Mouse (Mus musculus) forebrain, postnatal 0 days (tissue): Measurements from ENCODE around the gene Gm37240. TPM values are rescaled to one million over a fixed set of nuclear protein-coding genes. Genes with fewer than 3 reads are reported as not detected.

Experiments used
- ATAC-seq: fragments of 200-750 bp; cut with Nextera tagmentation; 2 replicates; pipeline ENCODE4 v1.8.0; 2017; ENCODE audit warnings: mild to moderate bottlenecking, moderate library complexity
- DNase-seq: peaks from one replicate; pipeline ENCODE4 v3.0.0-alpha.2; 2015
- H3K27ac ChIP-seq: fragments of 300-500 bp; sonication (generic); 2 replicates; pipeline ENCODE4 v1.5.1; 2014; ENCODE audit warnings: low read depth, mild to moderate bottlenecking, antibody characterized with exemption, low read length, moderate library complexity, mixed read lengths
- H3K27me3 ChIP-seq: fragments of 300-500 bp; sonication (generic); 2 replicates; pipeline ENCODE4 v1.6.1; 2014; ENCODE audit warnings: mild to moderate bottlenecking, low read length, mixed read lengths; ENCODE audit not compliant: insufficient read depth
- H3K36me3 ChIP-seq: fragments of 300-500 bp; sonication (generic); 2 replicates; pipeline ENCODE4 v1.6.1; 2014; ENCODE audit warnings: mild to moderate bottlenecking, moderate library complexity; ENCODE audit not compliant: insufficient read depth
- H3K4me1 ChIP-seq: fragments of 300-500 bp; sonication (generic); 2 replicates; pipeline ENCODE4 v1.6.1; 2014; ENCODE audit warnings: antibody characterized with exemption; ENCODE audit not compliant: insufficient read depth
- H3K4me2 ChIP-seq: fragments of 300-500 bp; sonication (generic); 2 replicates; pipeline ENCODE4 v1.6.1; 2014; ENCODE audit warnings: low read depth, mild to moderate bottlenecking, moderate library complexity
- H3K4me3 ChIP-seq: fragments of 300-500 bp; sonication (generic); 2 replicates; pipeline ENCODE4 v1.5.1; 2014; ENCODE audit warnings: low read depth, low read length, mixed read lengths
- H3K9ac ChIP-seq: fragments of 300-500 bp; sonication (generic); 2 replicates; pipeline ENCODE4 v1.6.1; 2014; ENCODE audit warnings: mild to moderate bottlenecking
- H3K9me3 ChIP-seq: fragments of 300-500 bp; sonication (generic); 2 replicates; pipeline ENCODE4 v1.6.1; 2016; ENCODE audit warnings: low read length
- CTCF ChIP-seq: sonication (generic); IDR thresholded peaks from 2 replicates; pipeline ENCODE4 v1.5.1; 2016; ENCODE audit warnings: antibody characterized with exemption, control low read depth, low read depth
- WGBS: fragments of 180-500 bp; shearing (Covaris S2); extraction: QIAGEN DNeasy Blood & Tissue Kit; methylation state at CpG from one replicate; pipeline ENCODE4 v1.1.7; 2014; 5-methylcytosine and 5-hydroxymethylcytosine counted together
- polyA plus RNA-seq: library from polyadenylated mRNA; unstranded; fragments of >200 nt; fragmentation: Nextera tagmentation; extraction: Ambion mirVana; gene quantifications from 2 replicates; pipeline ENCODE4 v1.2.1, GENCODE M21; 2015
- total RNA-seq: library from RNA; depleted of rRNA; stranded (reverse); fragments of >200 nt; gene quantifications from 2 replicates; pipeline ENCODE4 v1.2.3, GENCODE M21; 2014

Gm37240 gene
- total and polyA plus RNA-seq, 2 experiments from 2014 or later, result 0.67 to 1.2 TPM

GRCm38 (mm10) chr3:85206475-85206874 is 680.8 kb downstream of the Gm37240 start:
- whole genome bisulfite sequencing, result 79% methylated on average over 7 of the region's 7 CpGs
- Histone ChIP-seq H3K4me2 (no peak overlapping the region), H3K27me3 (no peaks in the 10 kb centered on the region), H3K36me3 (no peaks in the 10 kb centered on the region), H3K9me3 (no peaks in the 10 kb centered on the region), H3K4me3 (no peak overlapping the region), H3K9ac (no peak overlapping the region), H3K27ac (no peak overlapping the region), H3K4me1 (no peaks in the 10 kb centered on the region)
- TF ChIP-seq CTCF, result no peak
- DNase-seq (no peak), ATAC-seq (no peak)

- no peaks in the 10 kb centered on the region for H3K9me3 ChIP-seq
- H3K36me3 ChIP-seq, result no peaks in the 10 kb centered on the region
- no peak for ATAC-seq
- TF ChIP-seq CTCF, result no peak
- H3K9ac ChIP-seq, result no peak overlapping the region
- H3K4me3 ChIP-seq, result no peak overlapping the region
- no peak for DNase-seq
- H3K27ac ChIP-seq, result no peak overlapping the region
- no peaks in the 10 kb centered on the region for H3K4me1 ChIP-seq
- H3K27me3 ChIP-seq, result no peaks in the 10 kb centered on the region
- H3K4me2 ChIP-seq, result no peak overlapping the region
- 96% methylated on average over 4 of the region's 4 CpGs for WGBS
Observed at GRCm38 (mm10) chr3:85205911-85206310, 681.4 kb downstream of the Gm37240 start.

- H3K36me3 ChIP-seq, result no peaks in the 10 kb centered on the region
- 71% methylated on average over 9 of the region's 9 CpGs for WGBS
- no peak for DNase-seq
Observed at GRCm38 (mm10) chr3:85203659-85204058, 683.7 kb downstream of the Gm37240 start.

GRCm38 (mm10) chr3:85202726-85203125 is 684.6 kb downstream of the Gm37240 start:
- Histone ChIP-seq H3K9me3 (no peaks in the 10 kb centered on the region), H3K36me3 (no peaks in the 10 kb centered on the region), H3K4me2 (no peak overlapping the region), H3K27me3 (no peaks in the 10 kb centered on the region), H3K9ac (no peak overlapping the region), H3K4me3 (no peak overlapping the region), H3K4me1 (no peaks in the 10 kb centered on the region), H3K27ac (no peak overlapping the region)
- no peak for DNase-seq
- TF ChIP-seq CTCF, result no peak
- WGBS, result 79% methylated on average over 3 of the region's 3 CpGs
- no peak for ATAC-seq

More at GRCm38 (mm10) chr3:85203659-85204058, 683.7 kb downstream of the Gm37240 start:
- no peak overlapping the region for H3K4me3 ChIP-seq
- ATAC-seq, result no peak
- no peaks in the 10 kb centered on the region for H3K4me1 ChIP-seq
- TF ChIP-seq CTCF, result no peak
- H3K9ac ChIP-seq, result no peak overlapping the region
- no peaks in the 10 kb centered on the region for H3K9me3 ChIP-seq
- H3K4me2 ChIP-seq, result no peak overlapping the region
- H3K27me3 ChIP-seq, result no peaks in the 10 kb centered on the region
- H3K27ac ChIP-seq, result no peak overlapping the region

- no peaks in the 10 kb centered on the region for H3K27me3 ChIP-seq
- H3K27ac ChIP-seq, result no peak overlapping the region
- no peak for TF ChIP-seq CTCF
- 23% methylated on average over 4 of the region's 4 CpGs for WGBS
- H3K36me3 ChIP-seq, result no peaks in the 10 kb centered on the region
- no peak overlapping the region for H3K4me2 ChIP-seq
- H3K4me1 ChIP-seq, result no peaks in the 10 kb centered on the region
- no peaks in the 10 kb centered on the region for H3K9me3 ChIP-seq
- H3K9ac ChIP-seq, result no peak overlapping the region
- ATAC-seq (no peak), DNase-seq (peak; percentile 36)
- no peak overlapping the region for H3K4me3 ChIP-seq
Observed at GRCm38 (mm10) chr3:85201785-85202184, 685.5 kb downstream of the Gm37240 start.

GRCm38 (mm10) chr3:85198496-85198895 is 688.8 kb downstream of the Gm37240 start:
- H3K27me3 ChIP-seq, result no peaks in the 10 kb centered on the region
- H3K4me3 ChIP-seq, result no peak overlapping the region
- H3K9me3 ChIP-seq, result no peaks in the 10 kb centered on the region
- 88% methylated on average over 3 of the region's 3 CpGs for WGBS
- DNase-seq, result no peak
- ATAC-seq, result no peak
- H3K9ac ChIP-seq, result no peak overlapping the region
- no peaks in the 10 kb centered on the region for H3K36me3 ChIP-seq
- TF ChIP-seq CTCF, result no peak
- H3K4me1 ChIP-seq, result no peaks in the 10 kb centered on the region
- H3K27ac ChIP-seq, result no peak overlapping the region
- H3K4me2 ChIP-seq, result no peak overlapping the region

- Histone ChIP-seq H3K9me3 (no peaks in the 10 kb centered on the region), H3K4me3 (no peak overlapping the region), H3K4me1 (no peaks in the 10 kb centered on the region), H3K27ac (no peak overlapping the region), H3K27me3 (no peaks in the 10 kb centered on the region), H3K9ac (no peak overlapping the region), H3K4me2 (no peak overlapping the region), H3K36me3 (no peaks in the 10 kb centered on the region)
- WGBS, result 87% methylated on average over 6 of the region's 6 CpGs
- DNase-seq (no peak), ATAC-seq (no peak)
- no peak for TF ChIP-seq CTCF
Observed at GRCm38 (mm10) chr3:85197148-85197547, 690.2 kb downstream of the Gm37240 start.

- Histone ChIP-seq H3K9me3 (no peaks in the 10 kb centered on the region), H3K27me3 (no peaks in the 10 kb centered on the region), H3K27ac (no peak overlapping the region), H3K4me2 (no peak overlapping the region), H3K4me3 (no peak overlapping the region), H3K9ac (no peak overlapping the region), H3K4me1 (no peaks in the 10 kb centered on the region), H3K36me3 (no peaks in the 10 kb centered on the region)
- TF ChIP-seq CTCF, result no peak
- DNase-seq (no peak), ATAC-seq (no peak)
- WGBS, result 87% methylated on average over 4 of the region's 4 CpGs
Observed at GRCm38 (mm10) chr3:85196591-85196990, 690.7 kb downstream of the Gm37240 start.
